Mouse (Mus musculus): ENCODE data around the gene Ugt2b38. TPM values are rescaled to one million over a fixed set of nuclear protein-coding genes. Genes with fewer than 3 reads are reported as not detected.
"Not testable (repeated sequence)": the region's sequence is repeated elsewhere in the genome, so short reads cannot be mapped to it uniquely, and the experiment has no call there.

Ugt2b38 gene
- polyA plus RNA-seq (2012; ENCODE audit: insufficient read depth, low replicate concordance): not detected in 2 replicates

GRCm38 (mm10) chr5:87424041-87424440, at the start of gene Ugt2b38:
Ugt2b38 (minus strand) TSS chr5:87424203.
- not testable (repeated sequence) for H3K9me3 ChIP-seq

DNA sequence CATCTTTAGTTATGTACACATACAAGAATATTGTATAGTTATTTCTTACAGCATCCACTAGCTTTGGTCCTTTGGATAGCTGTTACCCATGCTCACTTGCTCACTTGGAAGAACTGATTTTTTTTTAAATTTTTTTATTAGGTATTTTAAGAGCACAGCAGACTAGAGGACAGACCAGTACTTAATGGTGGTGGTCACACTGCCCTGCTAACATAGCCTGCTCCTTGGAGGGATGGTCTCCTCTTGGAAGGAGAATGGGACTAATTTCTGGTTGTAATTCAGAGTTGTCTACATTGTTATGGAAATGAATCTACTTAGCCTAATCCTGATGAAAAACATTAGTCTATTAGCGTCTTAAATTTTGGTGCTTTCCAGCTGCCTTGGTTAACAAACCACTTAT, 34.8 kb upstream of the Ugt2b38 start:
- no peaks in the 10 kb centered on the region for H3K9me3 ChIP-seq
- H3K4me3 ChIP-seq (replicated peaks): no peak overlapping the region
- H3K4me1 ChIP-seq: no peaks in the 10 kb centered on the region
- no peaks in the 10 kb centered on the region for H3K27me3 ChIP-seq (replicated peaks)
- TF ChIP-seq GATA1 (IDR thresholded peaks at IDR 0.05; ENCODE audit: borderline replicate concordance, low read length) (no peak), FLI1 (IDR thresholded peaks at IDR 0.05; ENCODE audit: low read length) (no peak)
- H3K36me3 ChIP-seq (replicated peaks; ENCODE audit: low read length): no peaks in the 10 kb centered on the region

More at GRCm38 (mm10) chr5:87424041-87424440, at the start of gene Ugt2b38:
- not testable (repeated sequence) for H3K27me3 ChIP-seq (replicated peaks); H3K36me3 ChIP-seq (replicated peaks; ENCODE audit: low read length); H3K4me3 ChIP-seq (replicated peaks); H3K4me1 ChIP-seq

DNA sequence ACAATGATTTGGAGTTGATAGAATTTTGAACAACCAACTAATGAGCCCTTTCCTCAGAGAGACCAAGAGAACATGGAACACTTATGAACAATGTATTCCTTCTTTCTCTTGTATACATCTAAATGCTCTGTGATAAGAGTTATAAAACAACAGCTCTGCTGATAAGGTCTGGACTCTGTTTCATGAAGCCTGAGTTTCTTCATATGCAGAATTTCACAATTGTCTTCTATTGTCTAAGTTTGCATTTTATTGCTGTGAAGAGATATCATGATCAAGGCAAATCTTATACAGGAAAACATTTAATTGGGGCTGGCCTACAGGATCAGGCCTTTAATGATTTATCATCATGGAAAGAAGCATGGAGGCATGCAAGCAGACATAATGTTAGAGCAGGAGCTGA, 33.7 kb upstream of the Ugt2b38 start:
- Histone ChIP-seq H3K9me3 (no peaks in the 10 kb centered on the region), H3K4me1 (no peaks in the 10 kb centered on the region), H3K27me3 (replicated peaks) (no peaks in the 10 kb centered on the region), H3K36me3 (replicated peaks; ENCODE audit: low read length) (no peaks in the 10 kb centered on the region), H3K4me3 (replicated peaks) (no peak overlapping the region)
- no peak for TF ChIP-seq GATA1 (IDR thresholded peaks at IDR 0.05; ENCODE audit: borderline replicate concordance, low read length)
- TF ChIP-seq FLI1 (IDR thresholded peaks at IDR 0.05; ENCODE audit: low read length): no peak

GRCm38 (mm10) chr5:87456216-87456850, 32.3 kb upstream of the Ugt2b38 start:
- H3K36me3 ChIP-seq (replicated peaks; ENCODE audit: low read length): no peaks in the 10 kb centered on the region
- TF ChIP-seq GATA1 (IDR thresholded peaks at IDR 0.05; ENCODE audit: borderline replicate concordance, low read length): no peak
- no peak for TF ChIP-seq FLI1 (IDR thresholded peaks at IDR 0.05; ENCODE audit: low read length)
- no peaks in the 10 kb centered on the region for H3K9me3 ChIP-seq
- no peak overlapping the region for H3K4me3 ChIP-seq (replicated peaks)
- no peaks in the 10 kb centered on the region for H3K27me3 ChIP-seq (replicated peaks)
- H3K4me1 ChIP-seq: no peaks in the 10 kb centered on the region

GRCm38 (mm10) chr5:87455519-87455918, 31.5 kb upstream of the Ugt2b38 start:
- no peaks in the 10 kb centered on the region for H3K27me3 ChIP-seq (replicated peaks)
- H3K4me3 ChIP-seq (replicated peaks): no peak overlapping the region
- H3K4me1 ChIP-seq: no peaks in the 10 kb centered on the region
- TF ChIP-seq GATA1 (IDR thresholded peaks at IDR 0.05; ENCODE audit: borderline replicate concordance, low read length) (no peak), FLI1 (IDR thresholded peaks at IDR 0.05; ENCODE audit: low read length) (no peak)
- no peaks in the 10 kb centered on the region for H3K36me3 ChIP-seq (replicated peaks; ENCODE audit: low read length)
- H3K9me3 ChIP-seq: no peaks in the 10 kb centered on the region

DNA sequence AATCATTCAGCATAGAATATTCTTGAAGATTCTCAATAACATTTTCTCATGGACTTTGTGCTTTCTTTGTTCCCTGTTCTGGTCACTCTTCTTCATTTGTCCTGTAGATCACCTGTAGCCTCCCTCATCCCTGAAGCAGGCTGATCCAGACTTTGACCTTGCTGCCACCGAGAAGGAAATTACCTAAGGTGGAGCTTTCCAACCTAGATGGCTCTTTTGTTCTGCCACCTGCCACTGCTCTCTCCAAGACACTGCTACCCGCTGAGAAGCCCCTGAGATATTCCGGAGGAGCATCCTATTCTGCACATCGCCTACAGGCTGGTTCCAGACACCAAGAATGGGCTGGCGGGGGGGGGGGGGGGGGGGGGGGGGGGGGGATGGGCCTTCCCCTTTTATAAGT, 28.5 kb upstream of the Ugt2b38 start:
- H3K36me3 ChIP-seq (replicated peaks; ENCODE audit: low read length); H3K27me3 ChIP-seq (replicated peaks); H3K4me3 ChIP-seq (replicated peaks); H3K4me1 ChIP-seq; H3K9me3 ChIP-seq: not testable (repeated sequence)

DNA sequence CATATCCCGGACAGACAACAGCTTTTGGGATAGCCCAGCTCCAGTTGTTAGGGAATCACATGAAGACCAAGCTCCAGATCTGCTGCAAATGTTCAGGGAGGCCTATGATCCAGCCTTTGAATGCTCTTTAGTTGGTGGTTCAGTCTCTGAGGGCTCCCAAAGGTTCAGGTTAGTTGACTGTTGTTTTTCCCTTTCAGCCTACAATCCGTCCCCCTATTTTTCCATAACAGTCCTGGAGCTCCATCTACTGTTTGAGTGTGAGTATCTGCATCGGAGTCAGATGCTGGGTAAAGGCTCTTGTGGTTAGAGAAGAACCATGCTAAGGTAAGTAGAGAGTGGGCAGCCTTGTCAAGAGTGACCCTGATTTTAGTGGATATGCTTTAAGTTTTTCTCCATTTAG, 12.3 kb upstream of the Ugt2b38 start:
- H3K9me3 ChIP-seq: no peaks in the 10 kb centered on the region
- no peaks in the 10 kb centered on the region for H3K36me3 ChIP-seq (replicated peaks; ENCODE audit: low read length)
- no peak overlapping the region for H3K4me3 ChIP-seq (replicated peaks)
- no peaks in the 10 kb centered on the region for H3K27me3 ChIP-seq (replicated peaks)
- H3K4me1 ChIP-seq: no peaks in the 10 kb centered on the region
- TF ChIP-seq FLI1 (IDR thresholded peaks at IDR 0.05; ENCODE audit: low read length) (no peak), GATA1 (IDR thresholded peaks at IDR 0.05; ENCODE audit: borderline replicate concordance, low read length) (no peak)

- no peaks in the 10 kb centered on the region for H3K27me3 ChIP-seq (replicated peaks)
- H3K4me1 ChIP-seq: no peaks in the 10 kb centered on the region
- H3K36me3 ChIP-seq (replicated peaks; ENCODE audit: low read length): no peaks in the 10 kb centered on the region
- H3K4me3 ChIP-seq (replicated peaks): no peak overlapping the region
- no peaks in the 10 kb centered on the region for H3K9me3 ChIP-seq
- TF ChIP-seq GATA1 (IDR thresholded peaks at IDR 0.05; ENCODE audit: borderline replicate concordance, low read length): no peak
- TF ChIP-seq FLI1 (IDR thresholded peaks at IDR 0.05; ENCODE audit: low read length): no peak
Observed at GRCm38 (mm10) chr5:87425676-87426075, 1.7 kb upstream of the Ugt2b38 start.

DNA sequence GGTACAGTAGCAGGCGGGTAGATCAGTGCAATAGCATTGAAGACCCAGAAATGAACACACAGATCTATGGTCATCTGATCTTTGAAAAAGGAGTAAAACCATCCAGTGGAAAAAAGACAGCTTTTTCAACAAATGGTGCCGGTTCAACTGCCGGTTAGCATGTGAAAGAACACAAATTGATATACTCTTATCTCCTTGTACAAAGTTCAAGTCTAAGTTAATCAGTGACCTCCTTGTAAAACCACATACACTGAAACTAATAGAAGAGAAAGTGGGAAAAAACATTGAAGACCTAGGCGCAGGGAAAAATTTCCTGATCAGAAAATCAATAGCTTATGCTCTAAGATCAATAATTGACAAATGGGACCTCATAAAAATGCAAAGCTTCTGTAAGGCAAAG, 27.0 kb downstream of the Ugt2b38 start:
- H3K4me3 ChIP-seq (replicated peaks): no peak overlapping the region
- TF ChIP-seq GATA1 (IDR thresholded peaks at IDR 0.05; ENCODE audit: borderline replicate concordance, low read length) (no peak), FLI1 (IDR thresholded peaks at IDR 0.05; ENCODE audit: low read length) (no peak)
- peaks cover 4% of the 10 kb centered on the region; the same call in 1 of the 2 replicates for H3K9me3 ChIP-seq
- no peaks in the 10 kb centered on the region for H3K27me3 ChIP-seq (replicated peaks)
- H3K4me1 ChIP-seq: no peaks in the 10 kb centered on the region
- no peaks in the 10 kb centered on the region for H3K36me3 ChIP-seq (replicated peaks; ENCODE audit: low read length)

- no peaks in the 10 kb centered on the region for H3K27me3 ChIP-seq (replicated peaks)
- H3K4me1 ChIP-seq: no peaks in the 10 kb centered on the region
- no peak overlapping the region for H3K4me3 ChIP-seq (replicated peaks)
- H3K36me3 ChIP-seq (replicated peaks; ENCODE audit: low read length): no peaks in the 10 kb centered on the region
- TF ChIP-seq FLI1 (IDR thresholded peaks at IDR 0.05; ENCODE audit: low read length) (no peak), GATA1 (IDR thresholded peaks at IDR 0.05; ENCODE audit: borderline replicate concordance, low read length) (no peak)
- peaks cover 6% of the 10 kb centered on the region; the same call in 1 of the 2 replicates for H3K9me3 ChIP-seq
Observed at GRCm38 (mm10) chr5:87390818-87391217, 33.2 kb downstream of the Ugt2b38 start.

- Histone ChIP-seq H3K4me3 (replicated peaks) (no peak overlapping the region), H3K4me1 (no peaks in the 10 kb centered on the region), H3K27me3 (replicated peaks) (no peaks in the 10 kb centered on the region), H3K9me3 (no peaks in the 10 kb centered on the region), H3K36me3 (replicated peaks; ENCODE audit: low read length) (no peaks in the 10 kb centered on the region)
- TF ChIP-seq GATA1 (IDR thresholded peaks at IDR 0.05; ENCODE audit: borderline replicate concordance, low read length): no peak
- no peak for TF ChIP-seq FLI1 (IDR thresholded peaks at IDR 0.05; ENCODE audit: low read length)
Observed at GRCm38 (mm10) chr5:87380234-87380633, 43.8 kb downstream of the Ugt2b38 start.
